Mouse (Mus musculus) E14TG2a.4 (cell line): ENCODE data around the gene Nck2.
"Not testable (repeated sequence)": the region's sequence is repeated elsewhere in the genome, so short reads cannot be mapped to it uniquely, and the experiment has no call there.

ENCODE experiments used
- H3K27me3 ChIP-seq: 2 replicates; pipeline ENCODE4 v1.6.1; 2014; ENCODE audit warnings: low read length, control low read depth; ENCODE audit not compliant: insufficient read depth
- H3K36me3 ChIP-seq: 2 replicates; pipeline ENCODE4 v1.6.1; 2014; ENCODE audit warnings: low read length, control low read depth; ENCODE audit not compliant: insufficient read depth
- H3K4me1 ChIP-seq: replicated peaks from 2 replicates; pipeline ENCODE4 v1.6.1; 2014; ENCODE audit warnings: low read depth, low read length, control low read depth
- H3K4me3 ChIP-seq: replicated peaks from 2 replicates; pipeline ENCODE4 v1.5.1; 2014; ENCODE audit warnings: mild to moderate bottlenecking, low read length
- H3K9me3 ChIP-seq: 2 replicates; pipeline ENCODE4 v1.6.1; 2014; ENCODE audit warnings: low read length, control low read depth
- CTCF ChIP-seq: conservative IDR thresholded peaks from 2 replicates; pipeline ENCODE4 v1.5.1; 2014; ENCODE audit warnings: low read length
- NANOG ChIP-seq: IDR thresholded peaks from 2 replicates; pipeline ENCODE4 v1.6.1; 2014; ENCODE audit warnings: borderline replicate concordance, low read length, mixed read lengths
- POU5F1 ChIP-seq: IDR thresholded peaks from 2 replicates; pipeline ENCODE4 v1.6.1; 2014; ENCODE audit warnings: low read length, borderline replicate concordance

Nck2 gene

GRCm38 (mm10) chr1:43524332-43524731 lies 80.0 kb downstream of the Nck2 start:
- H3K27me3 ChIP-seq = no peaks in the 10 kb centered on the region
- H3K4me1 ChIP-seq = peaks cover 7% of the 10 kb centered on the region; the same call in 1 of the 2 replicates
- no peaks in the 10 kb centered on the region for H3K9me3 ChIP-seq
- H3K4me3 ChIP-seq = no peak overlapping the region
- TF ChIP-seq CTCF = no peak
- TF ChIP-seq NANOG = no peak
- TF ChIP-seq POU5F1 = no peak
- no peaks in the 10 kb centered on the region for H3K36me3 ChIP-seq

DNA sequence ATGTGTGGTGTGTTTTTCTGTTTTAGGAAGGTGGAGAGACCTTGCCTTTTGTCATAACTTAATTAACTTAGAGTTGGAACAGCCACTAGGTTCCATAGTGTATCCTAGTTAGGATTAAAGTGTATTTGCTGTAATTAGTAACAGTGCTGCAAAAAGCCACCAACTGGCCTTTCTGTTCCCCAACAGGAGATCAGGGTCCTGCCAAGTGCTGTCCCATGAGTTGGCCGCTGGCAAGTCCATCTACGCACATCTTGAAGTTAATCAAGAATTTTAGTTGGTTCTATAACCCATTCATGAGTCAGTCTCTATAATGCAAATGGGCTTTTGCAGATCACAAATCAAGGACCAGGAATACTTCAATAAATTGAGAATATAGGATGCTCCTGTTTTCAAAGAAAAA lies 83.9 kb downstream of the Nck2 start:
- Histone ChIP-seq H3K9me3 (no peaks in the 10 kb centered on the region), H3K27me3 (no peaks in the 10 kb centered on the region), H3K4me3 (no peak overlapping the region), H3K36me3 (no peaks in the 10 kb centered on the region), H3K4me1 (no peaks in the 10 kb centered on the region)
- TF ChIP-seq POU5F1 (no peak), NANOG (no peak), CTCF (no peak)

- Histone ChIP-seq H3K36me3 (peaks cover 4% of the 10 kb centered on the region; the same call in 1 of the 2 replicates), H3K9me3 (no peaks in the 10 kb centered on the region), H3K27me3 (no peaks in the 10 kb centered on the region), H3K4me3 (no peak overlapping the region), H3K4me1 (no peaks in the 10 kb centered on the region)
- TF ChIP-seq NANOG (no peak), POU5F1 (no peak), CTCF (no peak)
Observed at GRCm38 (mm10) chr1:43529086-43529485, 84.7 kb downstream of the Nck2 start.

DNA sequence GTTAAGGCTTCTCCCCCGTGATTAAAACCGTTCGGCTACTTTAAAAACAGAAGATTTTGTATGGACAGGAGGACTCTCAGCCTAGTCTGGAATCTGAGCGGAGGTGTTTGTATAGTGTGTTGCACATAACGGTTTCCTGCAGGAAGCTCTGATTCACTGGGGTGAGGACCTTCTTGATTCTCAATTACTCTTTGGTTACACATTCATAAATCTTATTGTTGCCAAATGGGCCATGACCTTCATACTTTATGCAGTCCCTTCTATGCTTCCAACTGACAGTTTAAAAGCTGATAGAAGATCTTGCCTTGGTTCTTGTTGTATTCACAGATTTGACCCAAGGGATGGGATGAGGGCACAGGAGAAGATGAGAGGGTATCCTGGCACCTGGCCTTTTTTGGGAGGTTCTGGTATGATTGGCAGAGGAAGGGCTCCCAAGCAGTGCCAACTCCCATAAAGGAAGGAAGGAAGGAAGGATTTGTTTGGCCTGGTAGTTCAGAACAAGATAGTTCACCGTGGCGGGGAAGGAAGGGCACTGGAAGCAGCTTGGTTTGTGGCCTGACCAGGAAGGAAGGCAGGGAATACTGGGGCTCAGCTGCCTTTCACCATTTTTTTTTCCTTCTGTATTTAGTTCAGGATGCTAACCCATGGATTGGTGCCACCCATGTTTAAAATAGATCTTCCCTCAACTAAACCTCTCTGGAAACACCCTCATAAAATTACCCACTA lies 86.1 kb downstream of the Nck2 start:
- TF ChIP-seq POU5F1 = no peak
- TF ChIP-seq CTCF = no peak
- no peak for TF ChIP-seq NANOG
- Histone ChIP-seq H3K9me3 (no peaks in the 10 kb centered on the region), H3K36me3 (peaks cover 4% of the 10 kb centered on the region; the same call in 1 of the 2 replicates), H3K4me3 (no peak overlapping the region), H3K27me3 (no peaks in the 10 kb centered on the region), H3K4me1 (no peaks in the 10 kb centered on the region)

DNA sequence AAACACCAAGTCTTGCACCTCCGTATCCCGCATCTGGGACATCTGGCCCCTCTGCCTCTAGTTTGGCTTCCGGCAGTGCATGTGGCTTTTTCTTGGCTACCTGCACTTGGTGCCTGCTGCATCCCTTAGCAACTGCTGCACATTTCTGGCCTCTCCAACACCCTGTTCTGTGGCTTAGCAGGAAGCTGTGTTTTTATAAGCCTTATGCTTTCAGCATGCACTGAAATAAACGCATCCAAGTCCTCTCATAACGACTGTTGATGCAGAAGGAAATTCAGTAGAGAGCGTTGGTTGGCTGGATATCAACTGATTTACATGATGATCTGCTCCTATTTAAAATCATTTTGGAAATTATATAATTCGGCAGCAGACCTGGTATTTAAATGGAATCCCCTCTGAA lies 86.9 kb downstream of the Nck2 start:
- H3K27me3 ChIP-seq = no peaks in the 10 kb centered on the region
- no peak for TF ChIP-seq CTCF
- no peak for TF ChIP-seq NANOG
- no peak for TF ChIP-seq POU5F1
- H3K9me3 ChIP-seq = no peaks in the 10 kb centered on the region
- H3K36me3 ChIP-seq = peaks cover 4% of the 10 kb centered on the region; the same call in 1 of the 2 replicates
- H3K4me3 ChIP-seq = no peak overlapping the region
- H3K4me1 ChIP-seq = no peaks in the 10 kb centered on the region

DNA sequence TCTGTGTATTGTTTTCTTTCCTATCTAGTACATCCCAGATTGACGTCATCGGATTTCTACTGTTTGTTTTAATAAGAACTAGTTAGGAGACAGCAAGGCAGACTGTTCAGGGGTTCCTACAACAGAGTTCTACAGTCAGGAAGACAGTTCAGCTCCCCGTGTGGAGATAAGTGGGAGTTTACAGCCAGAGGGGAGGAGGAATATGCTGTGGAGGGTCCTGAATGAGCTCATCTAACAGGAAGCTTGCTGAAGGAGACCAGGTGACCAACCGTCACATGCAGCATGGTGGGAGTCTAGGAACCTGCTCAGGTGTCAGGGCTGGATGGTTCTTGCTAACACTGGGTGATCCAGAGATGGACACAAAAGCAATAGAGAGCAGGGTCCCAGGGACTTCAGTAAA lies 87.9 kb downstream of the Nck2 start:
- H3K9me3 ChIP-seq = no peaks in the 10 kb centered on the region
- TF ChIP-seq CTCF (no peak), POU5F1 (no peak)
- H3K27me3 ChIP-seq = no peaks in the 10 kb centered on the region
- H3K4me1 ChIP-seq = no peaks in the 10 kb centered on the region
- H3K36me3 ChIP-seq = peaks cover 4% of the 10 kb centered on the region; the same call in 1 of the 2 replicates
- no peak overlapping the region for H3K4me3 ChIP-seq

- not testable (repeated sequence) for H3K36me3 ChIP-seq, H3K4me1 ChIP-seq, H3K4me3 ChIP-seq, H3K27me3 ChIP-seq, H3K9me3 ChIP-seq
Observed at GRCm38 (mm10) chr1:43533497-43533896, 89.1 kb downstream of the Nck2 start.

- TF ChIP-seq CTCF (no peak), NANOG (no peak), POU5F1 (no peak)
- H3K9me3 ChIP-seq = no peaks in the 10 kb centered on the region
- no peaks in the 10 kb centered on the region for H3K4me1 ChIP-seq
- H3K36me3 ChIP-seq = peaks cover 4% of the 10 kb centered on the region; the same call in 1 of the 2 replicates
- no peak overlapping the region for H3K4me3 ChIP-seq
- H3K27me3 ChIP-seq = no peaks in the 10 kb centered on the region
Observed at GRCm38 (mm10) chr1:43534060-43534760, 89.8 kb downstream of the Nck2 start.

DNA sequence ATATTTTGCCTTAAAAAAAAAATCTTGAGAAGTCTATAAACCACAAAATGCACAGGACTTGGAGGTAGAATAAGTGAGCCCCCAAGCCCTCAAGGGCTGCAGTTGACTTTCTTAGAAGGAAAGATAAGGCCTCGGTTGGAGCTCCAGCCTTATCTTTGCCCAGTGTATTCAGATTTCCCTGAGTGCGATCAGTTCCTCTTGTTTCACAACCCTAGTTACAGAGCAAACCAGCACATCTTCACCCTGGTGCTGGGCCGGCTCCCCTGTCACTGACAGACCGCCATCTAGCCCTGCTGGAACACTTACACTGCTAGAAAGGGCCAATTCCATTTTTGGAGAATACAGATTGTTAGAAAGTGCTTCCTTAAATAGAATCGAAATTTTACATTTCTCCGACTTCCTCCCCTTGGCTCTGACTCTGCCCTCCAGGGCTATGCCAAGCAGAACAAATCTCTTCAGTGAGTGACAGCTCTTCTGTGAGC lies 91.2 kb downstream of the Nck2 start:
- Histone ChIP-seq H3K4me1 (no peaks in the 10 kb centered on the region), H3K36me3 (peaks cover 4% of the 10 kb centered on the region; the same call in 1 of the 2 replicates), H3K27me3 (no peaks in the 10 kb centered on the region), H3K4me3 (no peak overlapping the region), H3K9me3 (no peaks in the 10 kb centered on the region)
- TF ChIP-seq NANOG = no peak
- TF ChIP-seq CTCF = no peak
- no peak for TF ChIP-seq POU5F1
